Mouse (Mus musculus): ENCODE measurements around the gene H3f3a.

GRCm38 (mm10) chr1:180781250-180781649 is 32.5 kb downstream of the H3f3a start:
- TF ChIP-seq POLR2A (IDR thresholded peaks at IDR 0.05; ENCODE audit: insufficient read length, low read depth) (no peak), E2F4 (IDR thresholded peaks at IDR 0.05; ENCODE audit: insufficient read depth) (no peak), MYOD1 (IDR thresholded peaks at IDR 0.05; ENCODE audit: control insufficient read depth in 1 of 3, insufficient read length in 2 of 3, low read depth in 2 of 3) (no peak), MAX (IDR thresholded peaks at IDR 0.05; ENCODE audit: low read depth) (no peak), TCF3 (IDR thresholded peaks at IDR 0.05; ENCODE audit: insufficient read length, low read depth) (no peak)

Measured in myocyte (in vitro differentiated cells).